Mouse (Mus musculus) E14TG2a.4 (cell line): Measurements from ENCODE around the gene Mrps2.

Experiments used
- CTCF ChIP-seq: conservative IDR thresholded peaks from 2 replicates; pipeline ENCODE4 v1.5.1; 2014; ENCODE audit warnings: low read length
- NANOG ChIP-seq: IDR thresholded peaks from 2 replicates; pipeline ENCODE4 v1.6.1; 2014; ENCODE audit warnings: borderline replicate concordance, low read length, mixed read lengths
- POU5F1 ChIP-seq: IDR thresholded peaks from 2 replicates; pipeline ENCODE4 v1.6.1; 2014; ENCODE audit warnings: low read length, borderline replicate concordance

- TF ChIP-seq CTCF: no peak
- TF ChIP-seq NANOG: no peak
- TF ChIP-seq POU5F1: no peak
Measured at GRCm38 (mm10) chr2:28504676-28505075, 36.8 kb downstream of the Mrps2 start.
